Mouse (Mus musculus) heart, embryonic 12.5 days (tissue): ENCODE measurements around the gene Lamtor3. TPM values are rescaled to one million over a fixed set of nuclear protein-coding genes. Genes with fewer than 3 reads are reported as not detected.

Source experiments
- ATAC-seq: fragments of 200-750 bp; cut with Nextera tagmentation; 2 replicates; pipeline ENCODE4 v1.8.0; 2017; ENCODE audit warnings: moderate TSS enrichment, moderate library complexity; ENCODE audit not compliant: insufficient number of reproducible peaks, low FRiP score
- H3K27ac ChIP-seq: fragments of 300-500 bp; sonication (generic); 2 replicates; pipeline ENCODE4 v1.5.1; 2016; ENCODE audit warnings: mild to moderate bottlenecking, moderate library complexity; ENCODE audit not compliant: poor library complexity, severe bottlenecking
- H3K27me3 ChIP-seq: fragments of 300-500 bp; sonication (generic); replicated peaks from 2 replicates; pipeline ENCODE4 v1.6.1; 2016; ENCODE audit warnings: mild to moderate bottlenecking, moderate library complexity
- H3K36me3 ChIP-seq: fragments of 300-500 bp; sonication (generic); 2 replicates; pipeline ENCODE4 v1.6.1; 2016; ENCODE audit warnings: mild to moderate bottlenecking, moderate library complexity
- H3K4me1 ChIP-seq: fragments of 300-500 bp; sonication (generic); replicated peaks from 2 replicates; pipeline ENCODE4 v1.6.1; 2016; ENCODE audit warnings: mild to moderate bottlenecking
- H3K4me2 ChIP-seq: fragments of 300-500 bp; sonication (generic); 2 replicates; pipeline ENCODE4 v1.6.1; 2016; ENCODE audit warnings: mild to moderate bottlenecking, moderate library complexity
- H3K4me3 ChIP-seq: fragments of 300-500 bp; sonication (generic); 2 replicates; pipeline ENCODE4 v1.5.1; 2016; ENCODE audit warnings: mild to moderate bottlenecking
- H3K9ac ChIP-seq: fragments of 300-500 bp; sonication (generic); 2 replicates; pipeline ENCODE4 v1.6.1; 2016; ENCODE audit warnings: mild to moderate bottlenecking, moderate library complexity
- H3K9me3 ChIP-seq: fragments of 300-500 bp; sonication (generic); replicated peaks from 2 replicates; pipeline ENCODE4 v1.6.1; 2016; ENCODE audit warnings: mild to moderate bottlenecking, moderate library complexity
- WGBS: fragments of 180-500 bp; shearing (Covaris S2); methylation state at CpG from one replicate; pipeline ENCODE4 v1.1.7; 2016; 5-methylcytosine and 5-hydroxymethylcytosine counted together
- polyA plus RNA-seq: library from polyadenylated mRNA; unstranded; fragments of >200 nt; fragmentation: Nextera tagmentation; extraction: Ambion mirVana; gene quantifications from 2 replicates; pipeline ENCODE4 v1.2.1, GENCODE M21; 2016

Gene Lamtor3
- polyA plus RNA-seq, 1 experiment from 2014 or later, result 86.3 TPM

DNA sequence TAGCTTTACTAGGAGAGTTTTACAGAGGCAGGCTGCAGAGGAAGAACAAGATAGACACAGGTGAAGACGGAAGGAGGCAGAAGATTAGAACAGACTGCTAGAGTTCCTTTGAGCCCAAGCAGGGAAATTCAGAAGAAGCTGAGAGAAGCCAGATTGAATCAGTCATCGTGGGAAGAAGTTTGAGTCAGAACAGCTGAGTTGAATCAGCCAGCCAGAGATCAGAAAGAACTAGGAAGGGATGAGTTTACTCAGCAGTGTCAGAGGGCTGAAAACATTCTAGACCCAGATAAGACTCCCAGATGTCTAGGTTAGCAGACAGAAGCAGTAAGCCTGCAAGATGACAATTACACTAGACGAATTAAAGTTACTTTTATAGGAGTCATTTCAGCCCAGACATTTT is 15.7 kb downstream of the Lamtor3 start:
- H3K36me3 ChIP-seq, result peaks cover 36% of the 10 kb centered on the region

DNA sequence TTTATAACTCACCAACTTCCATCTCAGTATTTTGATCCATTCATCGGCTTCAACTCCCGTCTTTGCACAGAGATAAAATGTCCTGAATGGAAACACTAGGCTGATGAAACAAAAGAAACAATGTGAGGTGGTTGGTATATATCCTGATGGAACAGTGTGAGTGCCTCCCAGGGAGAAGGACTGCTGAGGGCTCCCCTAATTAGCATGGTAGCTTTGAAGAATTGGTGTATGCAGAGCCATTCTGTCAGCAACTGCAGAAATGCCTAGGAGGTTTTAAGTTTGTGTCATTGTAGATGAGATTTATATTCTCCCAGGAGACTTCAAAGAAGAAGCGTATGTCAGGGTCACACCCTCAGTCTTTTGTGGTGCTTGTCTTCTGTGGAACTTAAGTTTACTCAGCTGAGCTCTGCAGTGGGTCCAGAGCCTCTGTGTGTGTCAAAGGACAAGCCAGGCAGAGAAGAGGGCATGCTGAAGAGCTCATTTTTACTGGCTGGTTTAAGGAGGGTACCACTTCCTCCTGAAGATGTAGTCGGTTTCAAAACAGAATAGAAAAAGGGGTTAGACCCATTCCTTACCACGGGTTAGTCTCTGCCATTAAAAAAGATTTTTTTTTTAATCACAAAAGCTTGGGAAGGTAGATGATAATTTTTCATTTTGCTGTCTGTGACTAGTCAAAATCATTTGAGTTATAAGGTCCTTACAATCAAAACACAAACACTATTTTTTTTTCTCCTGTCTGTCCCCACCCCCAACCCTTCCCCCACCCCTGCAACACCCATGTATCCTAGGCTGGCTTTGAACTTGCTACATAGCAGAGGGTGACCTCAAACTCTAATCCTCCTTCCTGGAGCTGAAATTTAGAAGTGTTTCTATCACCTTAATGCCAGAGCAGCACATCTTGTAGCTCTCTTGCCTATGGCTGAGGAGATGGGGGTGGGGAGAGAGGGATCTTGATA is 17.5 kb downstream of the Lamtor3 start:
- Histone ChIP-seq H3K9me3 (no peaks in the 10 kb centered on the region), H3K9ac (no peak overlapping the region), H3K4me1 (peaks cover 17% of the 10 kb centered on the region; the same call in 1 of the 2 replicates), H3K36me3 (peaks cover 25% of the 10 kb centered on the region), H3K27ac (no peak overlapping the region), H3K27me3 (no peaks in the 10 kb centered on the region), H3K4me3 (no peak overlapping the region), H3K4me2 (no peak overlapping the region)
- ATAC-seq, result no peak
- 66% methylated on average over 5 of the region's 5 CpGs for WGBS

More for the DNA sequence above, 15.7 kb downstream of the Lamtor3 start:
- H3K27me3 ChIP-seq, result no peaks in the 10 kb centered on the region
- H3K4me1 ChIP-seq, result 0 out of 2 replicates have a peak, but pooled peaks cover 6% of the 10 kb centered on the region
- H3K9ac ChIP-seq, result no peak overlapping the region
- no peak overlapping the region for H3K27ac ChIP-seq
- no peak overlapping the region for H3K4me3 ChIP-seq
- no peak for ATAC-seq
- no peaks in the 10 kb centered on the region for H3K9me3 ChIP-seq
- 59% methylated on average over 3 of the region's 3 CpGs for WGBS
- H3K4me2 ChIP-seq, result no peak overlapping the region

DNA sequence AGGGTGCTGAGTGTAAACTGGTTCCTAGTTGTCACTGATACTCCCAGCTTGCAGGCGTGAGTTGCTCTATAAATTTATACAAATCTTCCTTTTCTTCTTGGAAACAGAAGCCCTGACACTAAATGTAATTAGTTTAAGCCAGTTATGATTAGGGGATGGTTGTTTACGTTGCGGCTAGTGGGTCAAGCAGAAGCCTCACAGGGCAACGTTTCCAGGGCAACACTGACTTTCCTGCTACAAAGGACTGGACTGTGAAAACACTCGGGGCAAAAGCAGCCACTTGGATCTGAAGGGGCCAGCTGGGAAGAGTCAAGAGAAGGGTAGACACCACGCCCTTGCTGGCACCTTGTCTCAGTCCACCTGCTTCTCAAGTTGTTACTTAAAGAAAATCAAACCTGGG is 18.2 kb downstream of the Lamtor3 start:
- Histone ChIP-seq H3K4me2 (no peak overlapping the region), H3K4me3 (no peak overlapping the region), H3K4me1 (peaks cover 23% of the 10 kb centered on the region; the same call in 1 of the 2 replicates), H3K27ac (no peak overlapping the region), H3K36me3 (peaks cover 21% of the 10 kb centered on the region; the same call in 1 of the 2 replicates), H3K27me3 (no peaks in the 10 kb centered on the region), H3K9ac (no peak overlapping the region), H3K9me3 (no peaks in the 10 kb centered on the region)
- ATAC-seq, result no peak
- WGBS, result 42% methylated on average over 6 of the region's 6 CpGs

DNA sequence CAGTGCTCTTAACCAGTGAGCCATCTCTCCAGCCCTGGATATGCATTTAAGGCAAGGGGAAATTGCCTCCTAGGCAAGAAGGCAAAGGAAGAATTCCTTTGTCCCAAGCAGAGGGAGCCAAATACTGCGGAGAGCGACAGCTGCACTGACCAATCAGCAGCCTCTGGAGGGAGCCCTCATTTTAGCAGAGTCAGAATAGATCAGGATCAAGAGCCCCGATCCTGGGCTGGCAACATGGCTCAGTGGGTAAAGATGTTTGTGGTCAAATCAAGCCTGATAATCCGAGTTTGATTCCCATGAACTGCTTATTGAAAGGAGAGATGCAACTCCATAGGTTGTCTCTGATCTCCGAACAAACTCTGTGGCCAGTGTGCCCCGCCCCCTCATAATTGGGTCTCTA is 20.3 kb downstream of the Lamtor3 start:
- H3K9ac ChIP-seq, result no peak overlapping the region
- H3K4me3 ChIP-seq, result peak overlapping the region; percentile 28
- peaks cover 34% of the 10 kb centered on the region for H3K4me1 ChIP-seq
- no peak overlapping the region for H3K27ac ChIP-seq
- no peaks in the 10 kb centered on the region for H3K27me3 ChIP-seq
- H3K9me3 ChIP-seq, result no peaks in the 10 kb centered on the region
- peak overlapping the region; percentile 54 for H3K4me2 ChIP-seq
- H3K36me3 ChIP-seq, result 0 out of 2 replicates have a peak, but pooled peaks cover 13% of the 10 kb centered on the region
- ATAC-seq, result 0 out of 2 replicates have a peak, but pooled peaks have one; percentile 67
- WGBS, result 32% methylated on average over 6 of the region's 6 CpGs

DNA sequence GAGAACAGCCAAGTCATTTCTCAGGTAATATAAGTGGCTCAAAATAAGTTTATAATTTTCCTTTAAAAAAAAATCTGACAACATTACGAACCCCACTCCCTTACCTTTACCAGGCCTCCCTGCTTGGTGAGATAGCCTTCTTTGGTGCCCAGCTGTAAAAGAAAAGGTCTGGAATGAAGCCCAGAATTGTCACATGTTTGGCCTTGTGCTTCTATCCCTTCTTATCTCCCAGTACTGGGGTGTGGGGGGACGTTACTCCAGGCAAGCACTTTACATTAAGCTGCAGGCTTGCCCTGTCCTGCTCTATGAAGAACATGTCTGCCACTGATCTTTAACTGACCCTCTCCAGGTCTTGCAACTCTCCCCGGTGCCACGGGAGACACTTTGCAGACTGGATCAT is 22.5 kb downstream of the Lamtor3 start:
- H3K9ac ChIP-seq, result no peak overlapping the region
- peak overlapping the region; percentile 22; the same call in 1 of the 2 replicates for H3K4me2 ChIP-seq
- H3K4me1 ChIP-seq, result peaks cover 35% of the 10 kb centered on the region
- H3K4me3 ChIP-seq, result no peak overlapping the region
- no peaks in the 10 kb centered on the region for H3K9me3 ChIP-seq
- H3K36me3 ChIP-seq, result 0 out of 2 replicates have a peak, but pooled peaks cover 7% of the 10 kb centered on the region
- H3K27me3 ChIP-seq, result no peaks in the 10 kb centered on the region
- WGBS, result 16% methylated on average over 4 of the region's 4 CpGs
- peak overlapping the region; percentile 86 for H3K27ac ChIP-seq
- peak; percentile 88 for ATAC-seq

DNA sequence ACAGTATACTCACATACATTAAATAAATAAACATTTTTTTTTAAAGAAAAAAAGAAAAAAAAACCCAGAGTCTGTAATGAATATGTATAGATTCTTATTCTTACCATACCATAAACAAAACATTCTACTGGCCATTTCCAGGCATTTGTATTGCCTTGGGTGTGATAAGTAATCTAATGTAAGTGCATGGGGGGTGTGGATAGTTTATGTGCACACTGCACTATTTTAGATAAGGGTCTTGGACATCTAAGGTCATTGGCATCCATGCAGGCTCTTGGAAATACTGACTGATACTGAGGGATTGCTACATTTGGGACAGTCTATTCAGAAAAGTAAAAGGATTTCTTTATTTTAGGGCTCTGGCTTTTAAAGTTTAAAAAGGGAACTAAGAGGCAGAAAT is 23.2 kb downstream of the Lamtor3 start:
- Histone ChIP-seq H3K4me1 (peaks cover 35% of the 10 kb centered on the region), H3K9ac (no peak overlapping the region), H3K4me2 (no peak overlapping the region), H3K27me3 (no peaks in the 10 kb centered on the region), H3K27ac (peak overlapping the region; percentile 86), H3K9me3 (no peaks in the 10 kb centered on the region), H3K36me3 (0 out of 2 replicates have a peak, but pooled peaks cover 11% of the 10 kb centered on the region), H3K4me3 (no peak overlapping the region)
- ATAC-seq, result no peak

DNA sequence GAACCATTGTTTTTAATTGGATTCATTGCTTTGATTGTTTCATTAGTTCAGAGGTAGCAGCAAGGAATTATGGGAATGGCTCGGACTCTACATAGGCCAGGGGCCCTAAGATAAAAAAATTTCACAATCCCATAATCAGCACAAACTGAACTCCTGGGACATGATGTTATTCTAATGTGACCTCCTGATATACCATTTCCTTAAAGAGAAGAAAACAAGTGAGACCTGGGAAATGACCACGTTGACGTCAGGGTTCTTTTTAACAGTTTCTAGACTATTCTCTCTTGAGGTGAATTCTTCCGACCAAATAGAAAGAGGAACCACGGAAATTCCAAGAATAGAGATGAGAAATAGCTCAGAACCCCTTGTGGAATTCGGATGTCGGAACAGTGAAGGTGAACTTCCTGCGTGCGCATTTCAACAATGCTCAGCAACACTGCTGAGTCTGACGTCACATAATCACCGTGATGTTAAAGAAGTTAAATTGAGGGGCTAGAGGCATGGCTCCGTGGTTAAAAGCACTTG is 23.9 kb downstream of the Lamtor3 start:
- Histone ChIP-seq H3K36me3 (0 out of 2 replicates have a peak, but pooled peaks cover 11% of the 10 kb centered on the region), H3K9me3 (no peaks in the 10 kb centered on the region), H3K27ac (0 out of 2 replicates have a peak overlapping the region, but pooled peaks have one; percentile 86), H3K27me3 (no peaks in the 10 kb centered on the region), H3K9ac (no peak overlapping the region), H3K4me3 (no peak overlapping the region), H3K4me2 (no peak overlapping the region), H3K4me1 (peaks cover 35% of the 10 kb centered on the region)
- ATAC-seq, result no peak
- 78% methylated on average over 12 of the region's 12 CpGs for WGBS

DNA sequence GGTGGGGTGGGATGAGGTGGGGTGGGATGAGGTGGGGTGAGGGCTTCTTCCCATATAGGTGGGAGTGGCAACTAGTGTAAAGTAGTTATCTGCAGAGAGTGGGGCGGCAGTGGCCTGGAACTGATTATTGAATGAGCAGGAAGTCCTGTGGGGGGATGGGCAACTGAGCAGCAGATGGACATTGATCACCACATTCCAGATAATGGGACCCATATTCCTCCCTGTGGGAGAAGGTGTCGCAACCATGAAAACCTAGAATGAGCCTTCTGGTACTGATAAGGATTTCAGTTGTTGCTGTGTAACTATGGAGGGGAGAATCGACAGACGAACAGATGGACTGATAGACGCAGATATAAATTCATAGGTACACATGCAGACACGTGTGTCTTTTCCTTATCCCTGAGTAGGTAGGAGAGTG is 25.4 kb downstream of the Lamtor3 start:
- no peak overlapping the region for H3K4me3 ChIP-seq
- H3K4me2 ChIP-seq, result no peak overlapping the region
- H3K9me3 ChIP-seq, result no peaks in the 10 kb centered on the region
- H3K27ac ChIP-seq, result no peak overlapping the region
- 68% methylated on average over 6 of the region's 6 CpGs for WGBS
- no peak for ATAC-seq
- no peaks in the 10 kb centered on the region for H3K27me3 ChIP-seq
- H3K4me1 ChIP-seq, result peaks cover 38% of the 10 kb centered on the region
- H3K36me3 ChIP-seq, result peaks cover 14% of the 10 kb centered on the region; the same call in 1 of the 2 replicates
- H3K9ac ChIP-seq, result no peak overlapping the region

DNA sequence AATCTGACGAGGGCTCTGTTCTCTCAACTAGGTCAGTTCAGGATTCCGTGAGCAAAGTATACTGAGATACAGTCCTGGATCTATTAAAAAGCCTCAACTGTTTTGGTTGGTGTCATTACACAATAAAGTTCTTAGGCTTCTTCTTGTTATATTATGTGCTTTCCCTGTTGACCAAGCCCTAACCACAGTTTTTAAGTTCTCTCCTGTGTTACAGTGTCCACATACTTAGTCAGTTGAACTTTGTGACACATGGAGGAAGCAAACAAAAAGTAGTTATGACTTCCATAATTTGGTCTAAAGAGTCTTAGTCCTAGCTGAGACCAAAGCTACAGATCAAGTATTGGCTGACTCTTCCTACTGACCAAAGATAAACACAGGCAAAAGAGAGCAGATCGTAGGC is 28.5 kb downstream of the Lamtor3 start:
- H3K4me2 ChIP-seq, result no peak overlapping the region
- 79% methylated on average over 3 of the region's 3 CpGs for WGBS
- ATAC-seq, result no peak
- H3K9me3 ChIP-seq, result no peaks in the 10 kb centered on the region
- no peaks in the 10 kb centered on the region for H3K27me3 ChIP-seq
- H3K9ac ChIP-seq, result no peak overlapping the region
- H3K36me3 ChIP-seq, result peaks cover 22% of the 10 kb centered on the region
- no peak overlapping the region for H3K27ac ChIP-seq
- no peak overlapping the region for H3K4me3 ChIP-seq
- H3K4me1 ChIP-seq, result peaks cover 25% of the 10 kb centered on the region

DNA sequence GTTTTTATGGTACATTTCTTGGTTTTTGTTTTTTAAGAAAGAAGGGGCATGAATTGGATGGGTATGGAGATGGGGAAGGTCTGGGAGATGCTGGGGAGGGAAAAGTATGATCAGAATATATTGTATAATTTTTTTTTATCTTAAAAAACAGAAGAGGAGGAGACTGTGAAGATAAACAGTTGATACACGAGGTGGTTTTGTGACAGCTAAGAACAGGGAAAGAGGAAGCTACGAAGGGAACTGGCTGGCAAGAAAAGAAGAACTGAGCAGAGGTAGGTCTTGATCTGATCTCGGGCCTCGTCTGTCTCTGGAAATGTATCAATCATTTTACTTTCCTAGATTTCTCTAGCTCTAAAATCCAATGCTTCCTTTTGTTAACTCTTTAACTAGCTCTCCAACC is 29.2 kb downstream of the Lamtor3 start:
- Histone ChIP-seq H3K9me3 (no peaks in the 10 kb centered on the region), H3K4me2 (no peak overlapping the region)
- 73% methylated on average over 4 of the region's 4 CpGs for WGBS

DNA sequence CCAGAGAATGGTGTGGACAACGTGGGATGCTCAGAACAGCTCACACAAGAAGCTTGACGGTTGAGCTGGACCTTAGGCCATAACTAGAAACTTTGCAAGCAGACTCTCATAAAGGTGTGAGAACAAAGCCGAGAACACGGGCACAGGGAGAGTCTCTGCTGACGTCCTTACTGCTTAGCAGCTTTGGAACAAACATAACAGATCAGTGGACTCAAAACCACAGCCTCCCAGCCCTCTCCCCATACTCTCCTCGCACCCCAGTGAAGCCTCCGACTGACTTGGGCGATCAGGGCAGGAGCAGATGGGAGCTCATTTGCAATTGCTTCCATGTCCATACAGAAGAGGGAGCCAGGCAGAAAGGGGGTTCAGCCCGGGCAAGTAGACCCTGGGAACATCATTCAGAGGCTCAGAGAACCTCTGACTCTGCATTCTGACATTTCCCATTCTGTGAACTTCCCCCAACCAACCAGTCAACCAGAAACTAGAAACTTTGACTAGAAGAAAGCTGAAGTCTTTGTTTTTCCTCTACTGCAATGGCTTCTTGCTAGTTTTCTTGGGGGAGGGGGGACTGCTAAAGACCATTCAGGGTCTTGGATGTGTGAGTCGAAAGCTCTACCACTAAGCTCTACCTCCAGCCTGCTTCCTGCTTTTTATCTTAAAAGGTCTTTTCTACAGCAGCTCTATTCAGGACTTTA is 32.0 kb downstream of the Lamtor3 start:
- Histone ChIP-seq H3K4me2 (no peak overlapping the region), H3K36me3 (peaks cover 14% of the 10 kb centered on the region), H3K4me1 (peaks cover 41% of the 10 kb centered on the region), H3K9ac (no peak overlapping the region), H3K27me3 (no peaks in the 10 kb centered on the region), H3K9me3 (no peaks in the 10 kb centered on the region), H3K4me3 (no peak overlapping the region), H3K27ac (no peak overlapping the region)
- ATAC-seq, result no peak
- WGBS, result 75% methylated on average over 10 of the region's 10 CpGs

More for the DNA sequence above, 29.2 kb downstream of the Lamtor3 start:
- no peak for ATAC-seq
- Histone ChIP-seq H3K36me3 (peaks cover 22% of the 10 kb centered on the region), H3K4me3 (no peak overlapping the region), H3K4me1 (peaks cover 25% of the 10 kb centered on the region), H3K9ac (no peak overlapping the region), H3K27me3 (no peaks in the 10 kb centered on the region), H3K27ac (no peak overlapping the region)
